Mouse (Mus musculus): Measurements from ENCODE around the gene Gm36079. TPM values are rescaled to one million over a fixed set of nuclear protein-coding genes. Genes with fewer than 3 reads are reported as not detected.
"Not testable (repeated sequence)": the region's sequence is repeated elsewhere in the genome, so short reads cannot be mapped to it uniquely, and the experiment has no call there.

Gene Gm36079
- polyA plus RNA-seq, 1 experiment from 2014 or later, result not detected

DNA sequence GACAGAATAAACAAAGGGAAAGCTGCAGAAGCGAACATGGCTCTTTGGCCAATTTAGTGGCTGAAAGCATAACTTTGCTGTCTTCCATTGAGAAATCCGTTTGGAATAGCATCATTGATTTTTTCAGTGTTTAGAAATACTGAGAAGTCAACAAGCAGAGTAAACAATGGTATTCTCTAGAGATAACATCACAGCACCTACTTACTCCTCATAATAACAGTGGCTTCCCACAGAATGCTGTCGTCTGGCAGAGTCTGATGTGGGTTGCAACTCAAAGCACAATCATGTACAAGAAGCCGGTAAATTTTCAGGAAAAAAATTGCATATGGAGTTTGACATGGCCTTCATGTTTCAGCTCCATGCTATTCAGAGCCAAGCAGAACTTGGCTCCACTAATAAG lies 1.2 kb downstream of the Gm36079 start:
- H3K27me3 ChIP-seq (ENCODE audit: control insufficient read depth, insufficient read depth, low read length); ATAC-seq (ENCODE audit: low read depth); H3K4me2 ChIP-seq (ENCODE audit: low read depth, low read length); H3K4me1 ChIP-seq (ENCODE audit: control insufficient read depth, insufficient read depth, low read length); H3K27ac ChIP-seq (ENCODE audit: low read depth, low read length); H3K9ac ChIP-seq (replicated peaks; ENCODE audit: low read depth, low read length); H3K36me3 ChIP-seq (ENCODE audit: control insufficient read depth, insufficient read depth, low read length); H3K4me3 ChIP-seq (ENCODE audit: low read depth, low read length); H3K9me3 ChIP-seq (ENCODE audit: control insufficient read depth, low read length): not testable (repeated sequence)
- WGBS, result 10% methylated on average over 4 of the region's 4 CpGs

DNA sequence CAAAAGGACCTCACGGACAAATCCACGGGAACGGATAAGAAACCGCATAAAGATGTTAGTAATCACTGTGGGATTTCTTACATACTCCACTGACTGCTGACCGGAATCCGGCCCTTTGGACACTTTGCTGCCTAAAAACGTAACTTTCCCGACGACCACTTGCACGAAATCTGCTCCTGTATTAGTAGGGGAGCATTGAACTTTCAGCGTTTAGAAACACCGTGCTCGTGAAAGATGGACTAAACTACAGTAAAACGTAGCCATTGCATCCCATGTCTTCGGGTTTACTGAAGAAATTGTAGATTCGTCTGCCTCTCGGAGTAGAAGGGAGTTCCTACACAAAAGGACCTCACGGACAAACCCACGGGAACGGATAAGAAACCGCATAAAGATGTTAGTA lies 1.8 kb downstream of the Gm36079 start:
- not testable (repeated sequence) for H3K4me3 ChIP-seq (ENCODE audit: low read depth, low read length); H3K27me3 ChIP-seq (ENCODE audit: control insufficient read depth, insufficient read depth, low read length); H3K9ac ChIP-seq (replicated peaks; ENCODE audit: low read depth, low read length); H3K36me3 ChIP-seq (ENCODE audit: control insufficient read depth, insufficient read depth, low read length); ATAC-seq (ENCODE audit: low read depth); H3K27ac ChIP-seq (ENCODE audit: low read depth, low read length); H3K4me2 ChIP-seq (ENCODE audit: low read depth, low read length); H3K9me3 ChIP-seq (ENCODE audit: control insufficient read depth, low read length); H3K4me1 ChIP-seq (ENCODE audit: control insufficient read depth, insufficient read depth, low read length)
- 1% methylated on average over 20 of the region's 21 CpGs for WGBS

DNA sequence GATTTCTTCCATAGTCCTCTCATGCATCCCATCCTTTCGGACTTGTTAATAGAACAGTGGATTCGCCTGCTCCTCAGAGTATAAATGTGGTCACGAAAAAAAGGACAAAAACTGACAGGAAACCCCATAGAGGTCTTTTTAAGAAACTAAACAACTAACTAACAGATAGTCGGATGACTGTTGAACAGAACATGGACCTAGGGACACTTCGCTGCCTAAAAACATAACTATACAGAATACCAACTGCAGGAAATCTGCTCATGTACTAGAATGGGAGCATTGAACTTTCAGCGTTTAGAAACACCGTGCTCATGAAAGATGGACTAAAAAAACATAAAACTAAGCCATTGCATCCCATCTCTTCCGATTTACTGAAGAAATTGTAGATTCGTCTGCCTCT lies 2.2 kb downstream of the Gm36079 start:
- H3K27me3 ChIP-seq (ENCODE audit: control insufficient read depth, insufficient read depth, low read length); H3K9ac ChIP-seq (replicated peaks; ENCODE audit: low read depth, low read length); H3K9me3 ChIP-seq (ENCODE audit: control insufficient read depth, low read length); H3K4me1 ChIP-seq (ENCODE audit: control insufficient read depth, insufficient read depth, low read length); H3K27ac ChIP-seq (ENCODE audit: low read depth, low read length); ATAC-seq (ENCODE audit: low read depth); H3K4me2 ChIP-seq (ENCODE audit: low read depth, low read length); H3K4me3 ChIP-seq (ENCODE audit: low read depth, low read length); H3K36me3 ChIP-seq (ENCODE audit: control insufficient read depth, insufficient read depth, low read length): not testable (repeated sequence)
- WGBS, result 7% methylated on average over 9 of the region's 9 CpGs

DNA sequence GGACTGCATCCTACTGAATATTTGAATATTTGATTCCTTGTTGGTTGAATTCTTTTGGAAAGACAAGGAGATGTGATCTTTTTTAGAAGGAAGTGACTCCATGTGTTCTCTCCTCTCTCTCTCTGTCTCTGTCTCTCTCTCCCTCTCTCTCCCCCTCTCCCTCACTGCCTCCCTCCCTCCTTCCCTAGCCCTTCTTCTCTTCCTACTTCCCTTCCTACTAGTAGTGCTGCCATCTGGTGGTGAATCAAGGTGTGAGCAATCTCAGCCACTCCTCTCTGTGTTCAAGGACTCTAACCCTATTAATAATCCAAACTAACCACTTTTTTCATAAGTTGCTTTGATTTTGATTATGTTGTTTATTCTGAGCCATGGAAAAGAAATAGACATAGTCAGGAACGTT lies 5.3 kb downstream of the Gm36079 start:
- WGBS, result no CpG with 5 or more reads among the region's 1 CpGs

DNA sequence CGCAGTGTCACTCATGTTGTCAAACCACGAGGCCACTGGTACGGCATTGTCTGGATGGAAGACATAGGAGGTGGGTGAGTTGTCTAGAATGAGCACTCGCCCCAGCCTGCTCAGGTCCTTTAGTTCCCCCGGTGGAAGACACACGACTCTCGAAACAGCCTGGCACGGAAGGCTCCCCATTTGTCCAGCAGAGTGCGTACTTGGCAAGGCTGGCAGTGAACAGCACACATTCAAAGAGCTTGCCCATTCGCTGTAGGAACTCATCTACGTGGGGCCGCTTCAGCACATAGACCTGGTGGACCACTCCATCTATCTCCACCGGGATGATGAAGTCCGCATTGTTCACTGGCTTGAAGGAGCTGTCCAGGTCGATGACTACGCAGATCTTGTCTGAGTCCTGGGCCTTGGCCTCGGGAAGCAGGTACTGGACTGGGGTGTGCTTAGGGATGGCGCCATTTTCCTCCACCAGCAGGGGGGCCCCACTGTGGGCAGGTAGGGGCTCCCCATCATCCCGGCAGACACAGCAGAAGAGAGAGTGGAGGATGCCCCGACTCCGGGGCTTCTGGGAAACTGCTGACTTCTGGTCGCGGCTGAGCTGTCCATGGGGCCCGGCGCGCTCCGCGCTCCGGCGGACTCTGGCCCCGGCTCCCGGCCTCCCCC lies 11.3 kb downstream of the Gm36079 start:
- not testable (repeated sequence) for H3K4me1 ChIP-seq (ENCODE audit: control insufficient read depth, insufficient read depth, low read length); H3K36me3 ChIP-seq (ENCODE audit: control insufficient read depth, insufficient read depth, low read length); H3K27me3 ChIP-seq (ENCODE audit: control insufficient read depth, insufficient read depth, low read length); H3K4me2 ChIP-seq (ENCODE audit: low read depth, low read length); H3K9ac ChIP-seq (replicated peaks; ENCODE audit: low read depth, low read length); H3K4me3 ChIP-seq (ENCODE audit: low read depth, low read length); H3K27ac ChIP-seq (ENCODE audit: low read depth, low read length); H3K9me3 ChIP-seq (ENCODE audit: control insufficient read depth, low read length)
- 3% methylated on average over 6 of the region's 32 CpGs for WGBS
- peak; percentile 24; the same call in 1 of the 2 replicates for ATAC-seq (ENCODE audit: low read depth)

More for the DNA sequence above, 5.3 kb downstream of the Gm36079 start:
- ATAC-seq (ENCODE audit: low read depth), result peak; percentile 56; the same call in 1 of the 2 replicates
- H3K9ac ChIP-seq (replicated peaks; ENCODE audit: low read depth, low read length); H3K27ac ChIP-seq (ENCODE audit: low read depth, low read length); H3K27me3 ChIP-seq (ENCODE audit: control insufficient read depth, insufficient read depth, low read length); H3K4me2 ChIP-seq (ENCODE audit: low read depth, low read length); H3K9me3 ChIP-seq (ENCODE audit: control insufficient read depth, low read length); H3K4me1 ChIP-seq (ENCODE audit: control insufficient read depth, insufficient read depth, low read length); H3K36me3 ChIP-seq (ENCODE audit: control insufficient read depth, insufficient read depth, low read length); H3K4me3 ChIP-seq (ENCODE audit: low read depth, low read length): not testable (repeated sequence)

DNA sequence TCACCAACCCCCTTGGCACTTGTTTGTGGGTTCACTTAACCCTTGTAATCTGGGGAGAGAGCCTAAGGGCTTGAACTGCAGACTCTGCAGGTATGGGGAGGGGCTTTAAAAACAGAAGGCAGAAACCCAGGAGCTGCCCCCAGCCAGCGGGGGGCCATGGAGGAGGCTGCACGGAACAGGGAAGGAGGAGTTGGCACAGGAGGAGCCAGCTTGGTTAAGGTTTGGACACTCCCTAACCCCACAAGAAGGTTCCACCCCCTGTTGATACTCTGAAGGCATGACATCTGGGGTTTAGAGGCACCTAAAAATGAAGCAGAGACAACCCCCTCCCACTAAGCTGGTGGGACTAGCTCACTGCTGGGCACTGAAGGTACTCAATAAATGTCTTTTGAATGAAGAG lies 12.8 kb downstream of the Gm36079 start:
- no CpG with 5 or more reads among the region's 2 CpGs for WGBS
- not testable (repeated sequence) for H3K9me3 ChIP-seq (ENCODE audit: control insufficient read depth, low read length)

DNA sequence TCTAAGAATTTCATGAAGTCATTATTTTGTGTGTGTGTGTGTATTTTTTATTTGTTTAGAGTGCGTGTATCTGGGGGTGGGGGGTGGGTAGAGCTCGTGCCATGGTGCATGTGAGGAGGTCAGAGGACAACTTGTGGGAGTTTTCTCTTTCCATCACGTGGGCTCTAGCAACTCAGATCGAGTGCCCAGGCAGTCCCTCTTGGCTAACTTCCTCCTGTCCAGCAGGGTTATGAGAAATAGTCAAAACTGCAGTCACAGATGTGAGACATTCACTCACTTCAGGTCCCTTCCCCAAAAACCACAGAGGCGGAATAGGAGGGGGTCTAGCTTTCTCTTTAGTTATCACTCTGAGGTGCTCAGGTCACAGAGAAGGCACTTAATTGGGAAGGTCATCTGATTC lies 13.3 kb downstream of the Gm36079 start:
- H3K36me3 ChIP-seq (ENCODE audit: control insufficient read depth, insufficient read depth, low read length); H3K9me3 ChIP-seq (ENCODE audit: control insufficient read depth, low read length); H3K4me1 ChIP-seq (ENCODE audit: control insufficient read depth, insufficient read depth, low read length); H3K4me2 ChIP-seq (ENCODE audit: low read depth, low read length); H3K27me3 ChIP-seq (ENCODE audit: control insufficient read depth, insufficient read depth, low read length); H3K9ac ChIP-seq (replicated peaks; ENCODE audit: low read depth, low read length); H3K27ac ChIP-seq (ENCODE audit: low read depth, low read length); H3K4me3 ChIP-seq (ENCODE audit: low read depth, low read length); ATAC-seq (ENCODE audit: low read depth): not testable (repeated sequence)
- no CpG with 5 or more reads among the region's 5 CpGs for WGBS

More for the DNA sequence above, 12.8 kb downstream of the Gm36079 start:
- H3K27me3 ChIP-seq (ENCODE audit: control insufficient read depth, insufficient read depth, low read length); H3K27ac ChIP-seq (ENCODE audit: low read depth, low read length); ATAC-seq (ENCODE audit: low read depth); H3K36me3 ChIP-seq (ENCODE audit: control insufficient read depth, insufficient read depth, low read length); H3K4me3 ChIP-seq (ENCODE audit: low read depth, low read length); H3K4me1 ChIP-seq (ENCODE audit: control insufficient read depth, insufficient read depth, low read length); H3K9ac ChIP-seq (replicated peaks; ENCODE audit: low read depth, low read length); H3K4me2 ChIP-seq (ENCODE audit: low read depth, low read length): not testable (repeated sequence)

DNA sequence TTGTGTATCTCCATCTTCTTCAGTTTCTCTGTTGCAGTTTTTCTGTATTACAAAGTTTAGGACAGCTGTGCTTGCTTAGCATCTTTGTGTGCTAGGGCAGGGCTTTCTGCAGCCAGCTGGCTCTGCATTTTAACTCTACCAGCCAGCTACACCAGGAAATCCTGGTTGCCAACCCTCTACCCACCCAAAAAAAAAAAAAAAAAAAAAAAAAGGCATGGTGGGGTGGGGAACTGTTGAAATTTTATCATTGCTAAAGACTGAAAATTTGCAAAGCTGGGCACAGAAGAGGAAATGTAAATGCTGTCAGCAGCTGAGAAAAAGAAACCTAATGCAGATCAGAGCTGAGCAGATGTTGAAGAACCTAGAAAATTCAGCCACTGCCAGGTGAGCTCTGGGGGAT lies 16.7 kb downstream of the Gm36079 start:
- not testable (repeated sequence) for ATAC-seq (ENCODE audit: low read depth)

DNA sequence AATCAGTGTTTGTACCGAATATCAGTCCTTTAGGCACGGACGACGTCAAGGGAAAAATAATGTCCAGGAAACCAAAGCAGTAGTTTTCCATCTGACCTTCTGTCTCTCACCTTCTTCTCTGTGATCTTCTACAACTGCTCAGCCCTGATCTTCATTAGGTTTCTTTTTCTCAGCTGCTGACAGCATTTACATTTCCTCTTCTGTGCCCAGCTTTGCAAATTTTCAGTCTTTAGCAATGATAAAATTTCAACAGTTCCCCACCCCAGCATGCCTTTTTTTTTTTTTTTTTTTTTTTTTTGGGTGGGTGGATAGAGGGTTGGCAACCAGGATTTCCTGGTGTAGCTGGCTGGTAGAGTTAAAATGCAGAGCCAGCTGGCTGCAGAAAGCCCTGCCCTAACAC lies 27.6 kb downstream of the Gm36079 start:
- not testable (repeated sequence) for H3K9ac ChIP-seq (replicated peaks; ENCODE audit: low read depth, low read length); ATAC-seq (ENCODE audit: low read depth); H3K36me3 ChIP-seq (ENCODE audit: control insufficient read depth, insufficient read depth, low read length); H3K4me1 ChIP-seq (ENCODE audit: control insufficient read depth, insufficient read depth, low read length); H3K27me3 ChIP-seq (ENCODE audit: control insufficient read depth, insufficient read depth, low read length); H3K4me3 ChIP-seq (ENCODE audit: low read depth, low read length); H3K9me3 ChIP-seq (ENCODE audit: control insufficient read depth, low read length); H3K4me2 ChIP-seq (ENCODE audit: low read depth, low read length); H3K27ac ChIP-seq (ENCODE audit: low read depth, low read length)
- no CpG with 5 or more reads among the region's 4 CpGs for WGBS

More for the DNA sequence above, 16.7 kb downstream of the Gm36079 start:
- not testable (repeated sequence) for H3K4me1 ChIP-seq (ENCODE audit: control insufficient read depth, insufficient read depth, low read length); H3K36me3 ChIP-seq (ENCODE audit: control insufficient read depth, insufficient read depth, low read length); H3K27ac ChIP-seq (ENCODE audit: low read depth, low read length); H3K9me3 ChIP-seq (ENCODE audit: control insufficient read depth, low read length); H3K4me2 ChIP-seq (ENCODE audit: low read depth, low read length); H3K27me3 ChIP-seq (ENCODE audit: control insufficient read depth, insufficient read depth, low read length); H3K9ac ChIP-seq (replicated peaks; ENCODE audit: low read depth, low read length); H3K4me3 ChIP-seq (ENCODE audit: low read depth, low read length)

All from neural tube, embryonic 14.5 days (tissue).